Mouse (Mus musculus) lung, embryonic 16.5 days (tissue): ENCODE results near the gene Spats1. TPM values are rescaled to one million over a fixed set of nuclear protein-coding genes. Genes with fewer than 3 reads are reported as not detected.
"Not testable (repeated sequence)": the region's sequence is repeated elsewhere in the genome, so short reads cannot be mapped to it uniquely, and the experiment has no call there.

Source experiments
- ATAC-seq: fragments of 200-750 bp; cut with Nextera tagmentation; 2 replicates; pipeline ENCODE4 v1.8.0; 2017; ENCODE audit warnings: low read depth, mild to moderate bottlenecking, moderate library complexity
- H3K27ac ChIP-seq: fragments of 300-500 bp; sonication (generic); 2 replicates; pipeline ENCODE4 v1.5.1; 2014; ENCODE audit warnings: mild to moderate bottlenecking, control low read depth, low read length
- H3K27me3 ChIP-seq: fragments of 300-500 bp; sonication (generic); 2 replicates; pipeline ENCODE4 v1.6.1; 2014; ENCODE audit warnings: low read depth, low read length, mixed read lengths; ENCODE audit not compliant: control insufficient read depth, insufficient read depth
- H3K36me3 ChIP-seq: fragments of 300-500 bp; sonication (generic); 2 replicates; pipeline ENCODE4 v1.6.1; 2014; ENCODE audit warnings: low read length; ENCODE audit not compliant: control insufficient read depth, insufficient read depth
- H3K4me1 ChIP-seq: fragments of 300-500 bp; sonication (generic); replicated peaks from 2 replicates; pipeline ENCODE4 v1.6.1; 2014; ENCODE audit warnings: low read length, mixed read lengths; ENCODE audit not compliant: control insufficient read depth, insufficient read depth
- H3K4me2 ChIP-seq: fragments of 300-500 bp; sonication (generic); 2 replicates; pipeline ENCODE4 v1.6.1; 2014; ENCODE audit warnings: low read depth, low read length, control low read depth
- H3K4me3 ChIP-seq: fragments of 300-500 bp; sonication (generic); 2 replicates; pipeline ENCODE4 v1.5.1; 2014; ENCODE audit warnings: mild to moderate bottlenecking, low read length, control low read depth
- H3K9ac ChIP-seq: fragments of 300-500 bp; sonication (generic); 2 replicates; pipeline ENCODE4 v1.6.1; 2014; ENCODE audit warnings: low read length, control low read depth
- H3K9me3 ChIP-seq: fragments of 300-500 bp; sonication (generic); 2 replicates; pipeline ENCODE4 v1.6.1; 2016; ENCODE audit warnings: low read length; ENCODE audit not compliant: control insufficient read depth
- WGBS: fragments of 180-500 bp; shearing (Covaris S2); extraction: QIAGEN DNeasy Blood & Tissue Kit; methylation state at CpG from one replicate; pipeline ENCODE4 v1.1.7; 2014; 5-methylcytosine and 5-hydroxymethylcytosine counted together
- polyA plus RNA-seq: library from polyadenylated mRNA; unstranded; fragments of >200 nt; fragmentation: Nextera tagmentation; extraction: Ambion mirVana; gene quantifications from 2 replicates; pipeline ENCODE4 v1.2.1, GENCODE M21; 2015

Spats1 gene
- polyA plus RNA-seq, 1 experiment from 2014 or later: 1.2 TPM

- Histone ChIP-seq H3K4me3 (peak within 1 kb of the TSS; percentile 93), H3K27ac (peak within 1 kb of the TSS; percentile 99), H3K4me2 (peak within 1 kb of the TSS; percentile 96), H3K4me1 (peaks cover 18% of the 10 kb centered on the region), H3K27me3 (no peaks in the 10 kb centered on the region), H3K9me3 (no peaks in the 10 kb centered on the region), H3K36me3 (no peaks in the 10 kb centered on the region; the same call in 1 of the 2 replicates), H3K9ac (peak within 1 kb of the TSS; percentile 88)
- ATAC-seq: peak; percentile 99
- WGBS: under 1% methylated on average over 73 of the region's 73 CpGs
Measured at GRCm38 (mm10) chr17:45433419-45434261, 41.6 kb downstream of the Spats1 start, which contains the start of gene Cdc5l. Gene Cdc5l, minus strand, starts transcription at chr17:45433737.

DNA sequence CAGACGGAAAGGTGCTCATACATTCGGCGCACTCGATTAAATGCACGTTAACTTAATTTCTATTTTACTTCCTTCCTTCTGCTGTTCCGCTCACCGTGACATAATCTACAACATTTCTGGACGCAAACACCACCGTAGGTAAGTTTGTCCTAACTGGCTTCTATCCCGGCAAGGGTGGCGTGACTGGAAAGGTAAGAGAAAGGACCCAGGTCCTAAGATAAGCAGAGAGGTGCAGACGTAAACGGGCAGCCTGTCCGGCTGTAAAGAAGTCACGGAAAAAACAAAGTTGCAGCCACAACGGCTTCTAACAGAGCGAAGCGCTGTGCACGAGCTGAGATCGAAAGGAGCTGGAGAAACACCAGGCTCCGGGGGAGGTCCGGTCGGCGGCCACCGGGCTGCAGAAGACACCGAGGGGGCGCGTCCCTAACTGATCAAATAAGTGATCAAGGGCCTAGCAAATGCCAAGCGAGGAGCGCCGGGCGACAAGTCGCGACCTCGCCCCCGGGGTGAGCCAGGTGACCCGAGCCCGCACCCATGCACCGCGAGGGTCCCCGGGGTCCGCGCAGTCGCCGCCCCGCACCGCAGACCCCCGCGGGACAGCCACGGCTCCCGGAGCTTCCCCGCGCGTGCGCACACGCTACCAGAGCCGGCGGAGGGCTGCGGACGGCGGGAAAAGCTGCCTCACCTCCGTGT, 42.4 kb downstream of the Spats1 start:
- H3K9me3 ChIP-seq: no peaks in the 10 kb centered on the region
- peaks cover 18% of the 10 kb centered on the region for H3K4me1 ChIP-seq
- peak overlapping the region; percentile 96 for H3K4me2 ChIP-seq
- peak overlapping the region; percentile 99 for H3K27ac ChIP-seq
- no peaks in the 10 kb centered on the region; the same call in 1 of the 2 replicates for H3K36me3 ChIP-seq
- H3K27me3 ChIP-seq: no peaks in the 10 kb centered on the region
- peak; percentile 79 for ATAC-seq
- peak overlapping the region; percentile 93 for H3K4me3 ChIP-seq
- H3K9ac ChIP-seq: peak overlapping the region; percentile 88
- WGBS: under 1% methylated on average over 51 of the region's 62 CpGs

GRCm38 (mm10) chr17:45432007-45432406, 43.2 kb downstream of the Spats1 start:
- Histone ChIP-seq H3K4me1 (peaks cover 18% of the 10 kb centered on the region), H3K36me3 (peaks cover 6% of the 10 kb centered on the region), H3K4me2 (peak overlapping the region; percentile 96), H3K27me3 (no peaks in the 10 kb centered on the region), H3K4me3 (peak overlapping the region; percentile 93), H3K9me3 (no peaks in the 10 kb centered on the region), H3K27ac (no peak overlapping the region), H3K9ac (peak overlapping the region; percentile 88)
- ATAC-seq: no peak
- whole genome bisulfite sequencing: 65% methylated on average over 3 of the region's 3 CpGs

DNA sequence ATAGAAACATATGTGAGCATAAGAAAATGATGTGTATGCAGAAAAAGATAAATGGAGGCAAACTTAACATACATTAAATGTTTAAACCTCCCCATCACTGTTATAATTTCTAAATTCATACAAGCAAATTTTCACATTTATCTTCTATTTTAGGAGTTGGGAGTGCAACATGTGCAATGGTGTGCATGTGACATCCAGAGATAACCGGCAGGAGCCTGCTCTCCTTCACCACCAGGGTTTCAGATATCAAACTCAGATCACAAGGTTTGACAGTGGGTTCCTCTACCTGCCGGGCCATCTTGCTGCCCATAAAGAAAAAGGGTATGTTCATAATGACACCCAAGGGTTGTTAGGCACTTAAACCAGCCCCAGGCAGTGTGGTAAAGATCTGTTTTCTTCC, 57.8 kb downstream of the Spats1 start:
- WGBS: 79% methylated on average over 2 of the region's 2 CpGs
- ATAC-seq: no peak

GRCm38 (mm10) chr17:45411617-45412016, 63.6 kb downstream of the Spats1 start:
- ATAC-seq: not testable (repeated sequence)
- 53% methylated on average over 2 of the region's 2 CpGs for WGBS

More for the DNA sequence above, 57.8 kb downstream of the Spats1 start:
- H3K4me1 ChIP-seq: no peaks in the 10 kb centered on the region
- no peaks in the 10 kb centered on the region for H3K9me3 ChIP-seq
- H3K9ac ChIP-seq: no peak overlapping the region
- no peak overlapping the region for H3K27ac ChIP-seq
- peaks cover 38% of the 10 kb centered on the region for H3K36me3 ChIP-seq
- H3K4me2 ChIP-seq: no peak overlapping the region
- H3K27me3 ChIP-seq: no peaks in the 10 kb centered on the region
- no peak overlapping the region for H3K4me3 ChIP-seq

DNA sequence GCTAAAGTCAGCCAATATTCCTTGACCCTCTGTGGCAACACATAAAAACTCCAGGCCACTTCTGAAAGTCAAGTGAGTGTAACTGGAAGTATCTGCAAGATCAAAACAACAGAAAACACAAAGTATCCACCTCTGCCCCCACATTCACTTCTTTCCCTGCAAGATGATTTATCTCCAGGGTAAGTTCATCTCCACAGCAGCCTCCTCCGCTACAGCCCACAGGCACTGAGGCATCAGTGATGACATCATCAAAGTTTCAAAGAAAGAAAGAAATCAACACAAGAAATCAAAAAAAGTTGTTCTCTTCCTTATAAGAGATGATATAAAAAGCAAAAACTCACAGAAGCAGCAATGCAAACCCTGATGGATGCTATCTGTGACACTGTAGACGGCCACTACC, 66.5 kb downstream of the Spats1 start:
- Histone ChIP-seq H3K36me3 (peaks cover 52% of the 10 kb centered on the region), H3K27me3 (no peaks in the 10 kb centered on the region), H3K9ac (no peak overlapping the region), H3K9me3 (no peaks in the 10 kb centered on the region), H3K4me1 (no peaks in the 10 kb centered on the region), H3K4me3 (no peak overlapping the region), H3K27ac (no peak overlapping the region), H3K4me2 (no peak overlapping the region)
- ATAC-seq: no peak
- 92% methylated on average over 2 of the region's 2 CpGs for WGBS

More at GRCm38 (mm10) chr17:45411617-45412016, 63.6 kb downstream of the Spats1 start:
- H3K4me3 ChIP-seq, H3K4me1 ChIP-seq, H3K9ac ChIP-seq, H3K27me3 ChIP-seq, H3K4me2 ChIP-seq, H3K9me3 ChIP-seq, H3K27ac ChIP-seq: not testable (repeated sequence)
- H3K36me3 ChIP-seq: peaks cover 61% of the 10 kb centered on the region

GRCm38 (mm10) chr17:45406281-45406680, 68.9 kb downstream of the Spats1 start:
- 96% methylated on average over 10 of the region's 10 CpGs for WGBS
- Histone ChIP-seq H3K9me3 (no peaks in the 10 kb centered on the region), H3K4me3 (no peak overlapping the region), H3K27ac (no peak overlapping the region), H3K4me1 (peaks cover 2% of the 10 kb centered on the region; the same call in 1 of the 2 replicates), H3K4me2 (no peak overlapping the region), H3K27me3 (no peaks in the 10 kb centered on the region), H3K36me3 (peaks cover 34% of the 10 kb centered on the region), H3K9ac (no peak overlapping the region)
- ATAC-seq: no peak

- WGBS: 9% methylated on average over 3 of the region's 3 CpGs
- Histone ChIP-seq H3K36me3 (peaks cover 25% of the 10 kb centered on the region), H3K9ac (no peak overlapping the region), H3K4me3 (no peak overlapping the region), H3K4me1 (peaks cover 2% of the 10 kb centered on the region; the same call in 1 of the 2 replicates), H3K27me3 (no peaks in the 10 kb centered on the region), H3K27ac (no peak overlapping the region), H3K9me3 (no peaks in the 10 kb centered on the region), H3K4me2 (no peak overlapping the region)
- no peak for ATAC-seq
Measured at GRCm38 (mm10) chr17:45403207-45403606, 72.0 kb downstream of the Spats1 start.

DNA sequence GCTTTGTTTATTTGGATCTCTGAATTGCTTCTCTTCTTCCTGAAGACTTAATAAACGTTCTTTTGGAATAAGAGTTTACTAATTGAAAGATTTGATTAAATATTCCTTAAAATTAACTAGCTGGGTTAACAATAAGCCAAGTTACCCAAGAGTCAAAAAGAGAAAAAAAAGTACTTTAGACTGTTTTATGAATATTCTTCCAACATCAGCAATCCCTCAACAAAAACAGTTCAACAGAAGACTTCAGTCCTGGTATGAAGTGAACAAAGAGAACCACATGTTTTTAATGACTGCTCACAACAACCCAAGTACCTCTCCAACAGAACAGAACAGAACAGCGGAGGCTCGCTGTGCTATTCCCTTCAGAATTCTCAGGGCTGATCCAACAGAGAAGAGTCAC, 72.6 kb downstream of the Spats1 start:
- WGBS: 64% methylated on average over 3 of the region's 3 CpGs
- Histone ChIP-seq H3K27me3 (no peaks in the 10 kb centered on the region), H3K4me2 (no peak overlapping the region), H3K9ac (no peak overlapping the region), H3K9me3 (no peaks in the 10 kb centered on the region), H3K36me3 (peaks cover 26% of the 10 kb centered on the region), H3K4me1 (peaks cover 2% of the 10 kb centered on the region; the same call in 1 of the 2 replicates), H3K4me3 (no peak overlapping the region), H3K27ac (no peak overlapping the region)
- no peak for ATAC-seq
